Mouse (Mus musculus) embryonic fibroblast, embryonic 13.5 days (primary cell): ENCODE measurements at regions not wholly inside any gene's neighbourhood (a gene's known extent, or its start where the extent isn't known, plus 50 kb on each side); places are given as distances from the start of the nearest gene placed in this dataset.

Experiments
- CTCF ChIP-seq: IDR thresholded peaks from 2 replicates; pipeline ENCODE4 v1.5.1; 2011; ENCODE audit warnings: mild to moderate bottlenecking, control low read depth, low read length, moderate library complexity, borderline replicate concordance; ENCODE audit not compliant: insufficient read depth
- POLR2A ChIP-seq: IDR thresholded peaks from 2 replicates; pipeline ENCODE4 v1.6.1; 2011; ENCODE audit warnings: low read depth, mild to moderate bottlenecking, control low read depth, low read length, moderate library complexity

GRCm38 (mm10) chrX:11646681-11647526 is 319.3 kb downstream of the H2al1j start:
- TF ChIP-seq POLR2A, result no peak
- no peak for TF ChIP-seq CTCF
